Mouse (Mus musculus) heart, adult 18-20 months (tissue): Measurements from ENCODE around the gene Myo6. TPM values are rescaled to one million over a fixed set of nuclear protein-coding genes. Genes with fewer than 3 reads are reported as not detected.

Experiments
- DNase-seq, 2 experiments: peaks; one replicate each; pipeline ENCODE4 v3.0.0; 2021 to 2022; ENCODE audit warnings: mixed read lengths in 1 of 2
- long read RNA-seq, 2 experiments: library from polyadenylated mRNA; stranded (forward); transcript quantifications; one replicate each; pipeline ENCODE4 v2.0.0; 2021
- total RNA-seq, 2 experiments: library from RNA; stranded (reverse); gene quantifications; 2 replicates each; pipeline ENCODE4 v1.2.3; 2021

The Myo6 gene
- total RNA-seq, result 10 to 100 TPM; 10.5 to 10.8 TPM
- long read RNA-seq, experiment 1, partial matches to known transcripts, result 1 of 6 reads
- long read RNA-seq, experiment 1, other reads (novel, unspliced or antisense), result 5 of 6 reads
- long read RNA-seq, experiment 2, partial matches to known transcripts, result 0 of 1 reads
- long read RNA-seq, experiment 2, other reads (novel, unspliced or antisense), result 0 of 1 reads

DNA sequence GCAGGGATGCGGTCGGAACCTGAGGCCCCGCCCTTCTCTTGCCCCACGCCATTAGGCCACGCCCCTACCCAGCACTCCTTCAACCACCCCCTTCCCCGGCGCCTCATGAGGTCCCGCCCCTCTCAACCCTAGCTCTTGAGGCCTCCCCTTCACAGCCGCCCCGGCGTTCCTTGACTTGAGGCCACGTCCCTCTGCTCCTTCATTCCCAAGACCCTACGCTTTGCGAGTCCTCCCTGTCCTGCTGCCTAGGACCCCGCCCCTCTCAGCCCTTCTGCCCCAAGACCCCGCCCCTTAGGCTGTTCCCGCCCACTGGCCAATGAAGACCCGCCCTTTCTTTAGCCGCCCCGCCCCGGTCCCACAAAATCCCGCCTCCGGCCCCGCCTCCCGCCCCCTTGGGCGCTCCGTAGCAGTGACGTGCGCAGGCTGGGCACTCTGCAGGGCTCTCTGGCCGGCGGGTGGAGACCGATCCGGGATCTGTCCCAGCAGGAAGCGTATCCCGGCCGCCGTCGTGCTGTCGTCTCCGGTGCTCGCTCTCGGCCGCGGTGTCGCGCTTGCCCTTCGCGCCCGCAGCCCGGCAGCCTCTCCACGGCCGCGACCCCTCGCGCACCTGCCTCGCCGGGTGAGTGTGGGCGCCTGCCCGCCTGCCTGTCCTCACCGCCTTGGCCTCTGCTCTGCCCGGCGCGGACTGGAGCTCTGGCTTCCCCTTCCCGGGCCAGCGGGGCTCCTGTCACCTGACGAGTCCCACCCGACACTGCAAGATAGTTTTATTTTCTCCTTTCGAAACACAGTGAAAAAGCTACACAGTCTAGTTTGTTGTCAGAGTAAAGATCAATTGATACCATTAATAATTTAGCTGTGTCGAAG lies at the start of gene Myo6:
TSS of gene Myo6 (plus strand) at position 421 of the 864 bp plus-strand sequence.
- DNase-seq, result peak; percentile 95 to 96

GRCm38 (mm10) chr9:80145992-80146587 lies 18.7 kb upstream of the Myo6 start:
- no peak for DNase-seq

DNA sequence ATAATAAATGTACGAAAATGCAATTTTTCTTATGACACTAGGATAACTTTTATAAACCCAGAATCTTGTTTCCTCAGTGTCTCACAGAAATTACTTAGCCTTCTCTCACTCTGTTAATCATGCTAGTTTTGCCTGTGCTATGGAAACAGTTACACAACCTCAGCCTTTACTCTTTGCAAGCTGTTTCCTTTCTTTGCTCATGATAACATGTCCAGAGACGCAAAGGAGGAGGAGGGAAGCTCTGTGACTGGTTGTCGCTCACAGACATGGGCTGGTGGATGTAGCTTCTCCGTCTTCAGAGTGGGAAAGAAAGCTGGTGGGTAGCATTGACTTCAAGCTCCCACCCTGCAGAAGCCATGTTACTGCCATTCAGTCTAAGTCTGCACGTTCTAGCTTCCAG lies 15.2 kb upstream of the Myo6 start:
- no peak for DNase-seq

GRCm38 (mm10) chr9:80155277-80155676 lies 9.6 kb upstream of the Myo6 start:
- DNase-seq, result peak; percentile 34 to 61

GRCm38 (mm10) chr9:80156780-80157179 lies 8.1 kb upstream of the Myo6 start:
- no peak for DNase-seq

- no peak for DNase-seq
Measured at GRCm38 (mm10) chr9:80157840-80158465, 6.9 kb upstream of the Myo6 start.

DNA sequence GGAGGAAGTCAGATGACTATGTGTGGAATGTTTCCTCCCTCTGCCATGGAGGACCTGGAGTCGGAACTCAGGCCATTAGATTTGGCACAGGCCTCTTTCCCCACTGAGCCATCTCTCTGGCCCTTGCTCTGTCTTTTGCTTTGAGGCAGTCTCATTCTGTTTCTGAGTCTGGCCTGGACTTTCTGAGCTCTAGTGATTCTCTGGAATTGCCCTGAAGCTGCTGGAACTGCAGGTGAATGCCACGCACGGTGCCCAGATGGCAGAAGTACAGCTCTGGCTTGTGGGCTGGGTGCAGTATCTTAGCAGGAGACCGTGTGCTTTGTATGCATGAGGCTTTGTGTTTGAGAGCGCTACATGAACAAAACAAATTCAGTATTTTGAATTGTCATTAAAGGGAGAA lies 5.9 kb upstream of the Myo6 start:
- no peak for DNase-seq

- no peak for DNase-seq
Measured at GRCm38 (mm10) chr9:80161451-80161850, 3.4 kb upstream of the Myo6 start.

GRCm38 (mm10) chr9:80163126-80163723 lies 1.6 kb upstream of the Myo6 start:
- DNase-seq, result no peak

GRCm38 (mm10) chr9:80164191-80164590 lies 640 bp upstream of the Myo6 start:
- no peak for DNase-seq

DNA sequence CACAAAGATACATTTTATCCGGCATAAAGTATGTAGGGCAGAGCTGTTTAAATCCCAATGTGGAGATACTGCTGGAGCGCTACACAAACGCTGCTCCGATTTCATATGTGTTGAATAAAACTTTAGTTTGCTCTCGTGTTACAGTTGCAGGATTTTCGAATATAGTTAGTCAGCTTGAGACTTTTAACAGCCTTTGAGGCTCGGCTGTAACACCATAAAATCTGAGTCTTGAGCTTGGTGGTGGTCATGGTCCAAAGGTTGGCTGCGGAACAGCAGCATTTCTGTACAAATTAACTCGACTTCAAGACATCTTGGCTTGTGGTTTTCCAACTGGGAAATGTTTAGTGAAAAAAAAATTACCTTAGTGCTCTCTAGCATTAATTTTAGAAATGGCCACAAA lies 859 bp downstream of the Myo6 start:
- peak in 1 of 2 experiments; percentile 43 for DNase-seq

GRCm38 (mm10) chr9:80166425-80166824 lies 1.6 kb downstream of the Myo6 start:
- DNase-seq, result peak; percentile 14 to 21

DNA sequence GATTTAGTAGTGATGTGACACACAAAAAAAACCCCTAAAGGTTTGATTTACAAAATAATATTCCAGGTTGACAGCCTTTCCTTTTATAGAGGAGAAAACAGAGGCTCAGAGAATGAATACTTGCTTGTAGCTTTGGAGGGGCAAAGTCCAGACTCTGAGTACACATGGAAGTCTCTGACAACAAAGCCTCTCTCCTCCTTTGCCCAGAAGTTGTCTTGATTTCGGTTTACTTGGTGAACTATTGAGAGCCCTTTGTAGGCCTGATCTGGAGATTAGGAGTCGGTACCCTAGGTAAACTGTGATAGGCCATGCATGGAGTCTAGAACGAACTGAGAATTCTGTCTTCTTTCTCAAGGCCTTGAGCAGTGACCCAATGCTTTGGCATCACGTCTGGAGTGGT lies 2.3 kb downstream of the Myo6 start:
- no peak for DNase-seq

DNA sequence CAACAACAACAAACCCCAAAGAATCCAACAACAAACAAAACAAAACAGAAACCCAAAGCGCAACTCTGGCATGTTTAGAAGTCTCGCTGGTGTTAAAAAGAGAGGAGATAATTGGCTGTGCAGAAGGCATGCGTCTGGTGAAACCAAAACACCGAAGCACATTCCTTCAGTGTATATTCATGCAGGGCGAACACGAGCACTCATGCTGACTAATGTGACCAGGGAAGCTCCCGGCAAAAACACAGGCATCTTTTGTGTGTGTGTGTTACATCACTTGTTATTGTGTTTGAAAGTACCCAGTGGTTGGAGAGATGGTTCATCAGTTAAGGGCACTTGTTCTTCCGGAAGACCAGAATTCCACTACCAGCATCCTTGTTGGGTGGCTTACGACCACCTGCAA lies 4.7 kb downstream of the Myo6 start:
- DNase-seq, result no peak

DNA sequence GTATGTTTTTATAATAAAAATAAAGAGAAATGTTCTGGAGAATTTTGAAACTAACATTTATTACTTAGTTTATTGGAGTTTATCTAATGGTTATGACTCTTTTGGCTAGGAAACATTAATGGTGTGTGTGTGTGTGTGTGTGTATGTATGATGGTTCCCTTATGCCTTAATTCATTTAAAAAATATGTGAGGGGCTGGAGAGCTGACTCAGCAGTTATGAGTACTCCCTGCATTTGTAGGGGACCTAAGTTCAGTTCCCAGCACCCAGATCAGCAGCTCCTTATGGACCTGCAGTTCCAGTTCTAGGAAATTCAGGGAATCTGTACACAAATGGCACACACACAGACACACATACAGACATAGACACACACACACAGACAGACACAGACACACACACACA lies 6.4 kb downstream of the Myo6 start:
- no peak for DNase-seq

DNA sequence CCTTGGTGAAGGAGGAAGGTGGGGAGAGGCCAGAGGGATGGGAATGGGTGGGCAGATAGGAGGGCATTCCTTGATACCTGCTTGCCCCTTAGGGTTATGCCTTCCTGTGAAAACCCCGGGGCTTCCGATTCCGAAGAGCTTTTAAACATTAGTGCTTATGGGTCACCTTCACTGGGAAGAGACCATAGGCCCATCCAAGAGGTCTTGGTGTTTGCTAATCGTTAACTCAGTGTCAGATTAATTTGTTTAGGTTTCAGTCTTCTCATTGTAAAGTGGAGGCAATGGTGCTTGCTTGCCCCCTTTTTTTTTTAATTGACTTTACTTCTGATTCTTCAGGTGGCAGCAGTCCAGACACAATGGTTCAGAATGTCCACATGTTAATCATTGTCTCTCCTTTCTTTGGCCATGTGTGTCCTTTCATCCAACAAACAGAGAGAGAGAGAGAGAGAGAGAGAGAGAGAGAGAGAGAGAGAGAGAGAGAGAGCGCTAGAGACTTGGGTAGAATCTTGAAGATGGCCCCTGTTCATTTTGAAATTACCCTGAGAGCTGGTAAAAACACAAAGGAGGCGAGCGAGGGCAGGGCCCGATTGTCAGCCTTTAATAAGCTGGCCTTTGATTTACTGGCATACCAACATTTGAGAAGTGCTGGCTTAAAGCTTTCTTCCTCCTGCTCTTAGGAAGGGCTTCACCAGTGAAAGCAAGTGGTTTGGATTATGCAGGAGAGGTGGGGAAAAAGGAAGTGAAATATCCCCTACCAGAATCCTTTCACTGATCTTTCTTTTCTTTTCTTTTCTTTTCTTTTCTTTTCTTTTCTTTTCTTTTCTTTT lies 7.8 kb downstream of the Myo6 start:
- no peak for DNase-seq

DNA sequence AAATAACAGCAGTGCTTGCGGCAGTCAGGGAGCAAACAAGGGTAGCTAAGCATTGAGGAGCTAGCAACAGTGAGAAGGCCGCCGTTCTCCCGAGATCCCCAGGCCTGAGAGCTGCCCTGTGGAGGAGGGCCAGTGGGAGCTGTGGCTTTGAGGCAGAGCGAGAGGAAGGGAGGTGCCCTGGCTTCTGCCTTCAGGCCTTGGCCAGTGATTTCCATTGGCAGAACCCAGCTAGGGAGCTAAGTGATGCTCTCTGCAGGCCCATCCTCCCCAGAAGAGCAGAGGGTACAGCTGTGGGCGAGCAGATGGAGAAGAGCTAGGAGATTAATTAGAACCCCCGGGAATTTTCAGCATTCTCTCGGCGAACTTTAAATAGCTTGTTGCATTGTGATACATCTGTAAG lies 8.8 kb downstream of the Myo6 start:
- DNase-seq, result peak; percentile 62 to 72

- DNase-seq, result peak; percentile 33 to 36
Measured at GRCm38 (mm10) chr9:80176696-80177478, 12.1 kb downstream of the Myo6 start.

- no peak for DNase-seq
Measured at GRCm38 (mm10) chr9:80178670-80179069, 13.8 kb downstream of the Myo6 start.

DNA sequence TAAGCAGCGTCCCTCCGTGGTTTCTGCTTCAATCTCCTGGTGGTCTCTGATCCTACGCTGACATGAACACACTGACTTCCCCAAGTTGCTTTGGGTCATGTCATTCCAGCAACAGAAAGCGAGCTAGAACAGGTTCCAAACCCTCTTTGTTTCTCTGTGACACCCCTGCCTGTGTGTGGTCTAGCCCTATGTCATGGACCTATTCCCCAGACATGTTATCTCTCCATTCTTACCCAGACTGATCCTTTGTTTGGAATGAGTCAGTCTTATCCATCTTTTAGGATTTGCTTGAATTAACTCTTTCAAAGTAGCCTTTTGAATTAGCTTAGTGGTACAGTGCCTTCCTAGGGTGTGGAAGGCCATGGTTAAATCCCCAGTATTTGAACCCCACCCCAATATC lies 14.9 kb downstream of the Myo6 start:
- DNase-seq, result no peak

DNA sequence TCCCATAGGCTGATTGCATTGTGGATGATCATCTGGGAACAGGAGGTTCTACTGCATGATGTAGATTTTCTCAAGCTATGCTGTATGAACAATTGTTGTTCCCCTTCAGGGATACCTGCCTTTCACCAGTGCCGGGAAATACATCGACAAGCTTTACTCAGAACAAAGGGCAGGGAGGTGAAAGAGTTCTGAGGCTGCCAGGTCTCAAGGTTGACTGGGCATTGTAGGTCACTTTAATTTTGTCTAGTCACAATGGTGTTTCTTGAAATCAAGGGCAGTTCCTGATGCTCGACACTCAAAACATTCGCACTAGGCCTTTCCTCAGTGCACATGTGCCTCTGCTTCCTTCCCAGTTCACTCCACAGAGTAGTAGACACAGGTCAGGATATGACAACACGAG lies 15.9 kb downstream of the Myo6 start:
- DNase-seq, result peak in 1 of 2 experiments; percentile 9
